Mouse (Mus musculus): ENCODE data around the gene Plpp4.

Plpp4 gene

GRCm38 (mm10) chr7:129256621-129257373, at the start of gene Plpp4:
TSS of gene Plpp4 (plus strand) at chr7:129257031.
- DNase-seq (ENCODE audit: low spot score) = no peak

- DNase-seq (ENCODE audit: low spot score) = no peak
These were observed 40.8 kb upstream of the Plpp4 start for GRCm38 (mm10) chr7:129215926-129216543.

GRCm38 (mm10) chr7:129216547-129217195, 40.2 kb upstream of the Plpp4 start:
- DNase-seq (ENCODE audit: low spot score) = no peak

DNA sequence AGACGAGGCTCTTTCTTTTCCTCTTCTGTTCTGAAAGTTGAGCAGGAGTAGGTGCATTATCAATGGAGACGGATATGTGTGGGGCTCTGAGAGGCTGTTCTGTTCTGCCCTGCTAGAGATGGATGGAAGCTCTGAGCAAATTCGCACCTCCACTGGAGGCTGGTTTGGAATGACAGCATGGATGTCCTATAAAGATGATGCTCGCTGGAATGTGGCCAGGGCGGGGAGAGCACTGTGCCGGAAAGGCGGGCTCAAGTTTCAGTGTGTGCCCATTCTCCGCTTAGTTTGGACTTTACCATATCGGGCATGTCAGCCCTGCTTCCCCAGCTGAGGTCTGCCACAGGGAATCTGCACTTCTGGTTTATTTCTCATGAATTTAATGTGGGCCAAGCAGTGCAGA, 35.9 kb upstream of the Plpp4 start:
- no peak for DNase-seq (ENCODE audit: low spot score)

DNA sequence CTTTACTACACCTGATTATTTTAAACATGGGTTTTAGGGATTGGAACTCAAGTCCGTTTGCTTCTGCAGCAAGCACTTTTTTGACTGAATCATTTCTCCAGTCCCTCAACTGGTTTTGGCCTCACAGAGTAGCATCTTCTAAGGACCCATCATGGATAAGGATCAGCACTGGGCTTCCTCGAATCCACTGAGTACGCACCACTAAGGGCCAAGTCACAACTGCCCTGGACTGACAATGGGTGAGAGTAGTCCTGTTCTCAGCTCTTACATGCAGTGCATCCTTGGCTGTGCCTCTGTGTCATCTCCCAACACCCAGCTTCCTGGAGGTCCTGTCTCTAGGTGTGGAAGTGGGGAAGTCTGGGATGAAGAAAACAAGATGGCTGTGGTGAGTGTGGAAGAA, 35.2 kb upstream of the Plpp4 start:
- DNase-seq (ENCODE audit: low spot score) = no peak

DNA sequence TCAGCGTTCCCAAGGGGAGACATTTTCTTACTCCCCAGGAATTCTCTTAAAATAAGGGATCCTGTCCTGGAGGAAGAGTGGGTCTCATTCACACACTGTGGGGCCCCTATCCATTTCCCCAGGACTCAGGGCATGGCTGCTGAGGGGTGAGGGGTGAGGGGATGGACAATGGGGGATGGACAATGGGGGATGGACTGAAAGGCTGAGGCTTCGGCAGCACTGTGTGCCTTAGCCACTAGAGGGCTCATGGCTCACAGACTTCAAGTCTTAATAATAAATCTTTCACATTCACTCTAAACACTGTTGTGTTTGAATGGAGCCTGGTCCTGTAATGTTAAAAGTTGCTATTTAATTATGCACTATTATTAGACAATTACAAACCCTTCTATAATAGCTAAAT, 21.4 kb upstream of the Plpp4 start:
- no peak for DNase-seq (ENCODE audit: low spot score)

DNA sequence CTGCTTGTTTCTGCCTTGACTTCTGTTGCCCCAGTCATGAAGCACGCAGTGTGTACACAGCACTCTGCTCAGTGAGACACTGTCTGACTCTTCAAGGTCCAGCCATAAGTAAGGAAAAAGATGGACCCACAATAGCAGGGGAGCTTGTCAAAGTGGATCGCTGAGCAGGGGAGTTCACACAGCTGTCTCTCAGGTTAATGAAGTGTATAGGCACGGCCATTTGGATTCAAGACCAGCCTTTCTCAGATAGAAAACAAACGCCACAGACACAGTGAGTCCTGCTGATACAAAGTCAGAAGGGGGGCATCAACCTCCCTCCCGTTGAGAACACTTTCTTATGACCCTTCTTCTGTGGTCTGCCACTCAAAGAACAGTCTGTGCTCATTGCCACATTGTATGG, 20.8 kb upstream of the Plpp4 start:
- DNase-seq (ENCODE audit: low spot score) = no peak

GRCm38 (mm10) chr7:129250981-129251380, 5.8 kb upstream of the Plpp4 start:
- no peak for DNase-seq (ENCODE audit: low spot score)

GRCm38 (mm10) chr7:129253406-129253805, 3.4 kb upstream of the Plpp4 start:
- no peak for DNase-seq (ENCODE audit: low spot score)

DNA sequence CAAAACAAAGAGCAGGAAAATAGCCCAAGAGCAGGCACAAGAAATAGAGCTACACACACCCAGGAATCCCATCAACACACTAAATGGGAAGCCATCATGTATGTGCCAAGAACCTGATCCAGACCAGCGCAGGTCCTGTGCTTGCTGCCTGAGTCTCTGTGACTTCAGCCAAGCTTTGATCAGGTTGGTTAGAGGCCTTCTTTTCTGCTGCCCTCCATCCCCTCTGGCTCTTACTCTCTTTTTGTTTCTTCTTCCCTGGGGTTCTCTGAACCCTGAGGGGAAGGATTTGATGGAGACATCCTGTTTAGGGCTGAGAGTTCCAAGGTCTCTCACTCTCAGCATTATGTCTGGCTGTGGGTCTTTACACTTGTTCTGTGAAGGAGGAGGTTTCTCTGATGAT, 2.7 kb upstream of the Plpp4 start:
- DNase-seq (ENCODE audit: low spot score) = no peak

GRCm38 (mm10) chr7:129255406-129255805, 1.4 kb upstream of the Plpp4 start:
- no peak for DNase-seq (ENCODE audit: low spot score)

GRCm38 (mm10) chr7:129257374-129258018, 665 bp downstream of the Plpp4 start:
- no peak for DNase-seq (ENCODE audit: low spot score)

DNA sequence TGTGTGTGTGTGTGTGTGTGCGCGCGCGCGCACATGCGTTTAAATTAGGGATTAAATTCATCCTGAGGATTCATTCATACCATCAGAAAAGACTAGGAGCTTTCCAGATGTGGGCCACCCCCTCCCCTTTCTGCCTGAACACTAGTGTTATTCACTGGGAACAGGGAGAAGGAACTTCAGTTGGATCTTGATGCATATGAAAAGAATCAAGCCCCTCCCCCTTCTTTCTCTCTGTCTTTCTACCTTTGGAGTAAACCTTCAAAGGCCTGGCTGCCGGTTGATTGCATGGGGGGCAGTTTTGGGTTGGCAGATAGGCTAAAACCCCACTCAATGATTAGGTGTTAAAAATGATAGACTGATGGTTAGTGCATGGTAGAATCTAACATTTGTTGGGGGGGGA, 1.5 kb downstream of the Plpp4 start:
- DNase-seq (ENCODE audit: low spot score) = no peak

DNA sequence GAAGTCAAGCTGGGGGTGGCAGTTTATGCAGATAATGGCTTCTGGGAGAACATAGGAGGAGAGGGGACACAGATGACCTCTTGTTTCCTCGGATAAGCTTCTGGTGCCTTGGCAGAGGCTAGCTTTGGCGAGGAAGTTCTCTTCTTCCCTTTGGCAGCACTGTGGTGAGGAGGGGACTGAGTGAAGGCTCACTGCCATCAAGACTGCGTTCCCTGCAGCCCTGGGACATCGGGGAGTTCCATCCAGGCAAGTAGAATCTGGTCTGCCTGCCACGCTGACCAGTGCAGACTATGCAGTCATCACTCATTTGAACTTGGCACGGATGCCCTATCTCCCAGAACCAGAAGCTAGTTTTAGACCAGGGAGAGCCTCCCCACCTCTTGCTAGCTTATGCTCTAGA, 2.4 kb downstream of the Plpp4 start:
- no peak for DNase-seq (ENCODE audit: low spot score)

DNA sequence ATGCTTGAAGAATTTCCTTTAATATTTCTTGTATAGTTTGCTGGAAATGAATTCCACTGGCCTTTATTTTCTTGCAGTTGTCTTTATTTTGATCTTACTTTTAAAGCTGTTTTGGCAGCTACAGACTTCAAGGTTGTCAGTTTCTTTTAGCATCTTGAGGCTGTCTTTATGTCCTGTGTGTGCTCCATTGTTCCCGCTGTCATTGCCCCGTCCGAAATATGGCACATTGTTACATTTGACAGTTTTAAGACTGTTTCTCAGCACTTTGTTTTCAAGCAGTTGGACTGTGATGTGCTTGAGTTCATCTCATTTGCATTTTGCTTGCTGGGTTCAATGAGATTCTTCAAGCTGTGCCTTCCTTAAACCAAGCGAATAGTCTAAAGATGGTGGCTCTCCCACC, 17.0 kb downstream of the Plpp4 start:
- DNase-seq (ENCODE audit: low spot score) = no peak

- DNase-seq (ENCODE audit: low spot score) = no peak
These were observed 17.9 kb downstream of the Plpp4 start for GRCm38 (mm10) chr7:129274726-129275125.

DNA sequence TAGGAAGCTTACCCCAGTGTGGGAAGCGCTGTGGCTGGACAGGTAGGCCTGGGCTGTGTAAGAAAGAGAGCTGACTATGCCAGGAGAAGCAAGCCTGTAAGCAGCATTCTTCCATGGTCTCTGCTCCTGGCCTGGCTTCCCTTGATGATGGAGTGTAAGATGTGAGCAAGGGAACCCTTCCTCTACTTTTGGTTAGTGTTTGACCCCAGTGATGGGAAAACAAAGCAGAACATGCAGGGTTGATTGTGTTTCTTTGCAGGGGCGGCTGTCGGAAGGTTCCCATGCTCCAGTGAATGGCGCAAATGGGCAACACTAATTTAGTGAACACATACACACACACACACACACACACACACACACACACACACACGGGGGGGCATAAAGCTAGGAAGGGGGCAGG, 20.9 kb downstream of the Plpp4 start:
- DNase-seq (ENCODE audit: low spot score) = no peak

DNA sequence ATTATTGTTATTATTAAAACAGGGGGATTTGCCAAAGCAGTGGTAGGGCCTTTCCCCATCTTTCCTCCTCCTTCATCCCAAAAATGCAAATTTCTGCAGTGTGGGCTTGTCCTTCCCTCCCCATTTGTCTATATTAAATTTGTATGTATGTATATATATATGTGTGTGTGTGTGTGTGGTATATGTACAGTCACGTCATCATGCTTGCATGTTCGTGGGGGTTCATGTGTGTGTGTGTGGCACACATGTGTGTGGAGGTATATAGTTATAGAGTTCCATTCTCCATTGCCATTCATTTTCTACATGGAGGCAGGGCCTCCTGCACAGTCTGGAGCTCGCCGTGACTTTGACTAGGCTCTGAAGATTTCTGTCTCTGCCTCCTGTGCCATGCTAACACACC, 22.0 kb downstream of the Plpp4 start:
- no peak for DNase-seq (ENCODE audit: low spot score)

- DNase-seq (ENCODE audit: low spot score) = no peak
These were observed 22.4 kb downstream of the Plpp4 start for GRCm38 (mm10) chr7:129279261-129279660.

DNA sequence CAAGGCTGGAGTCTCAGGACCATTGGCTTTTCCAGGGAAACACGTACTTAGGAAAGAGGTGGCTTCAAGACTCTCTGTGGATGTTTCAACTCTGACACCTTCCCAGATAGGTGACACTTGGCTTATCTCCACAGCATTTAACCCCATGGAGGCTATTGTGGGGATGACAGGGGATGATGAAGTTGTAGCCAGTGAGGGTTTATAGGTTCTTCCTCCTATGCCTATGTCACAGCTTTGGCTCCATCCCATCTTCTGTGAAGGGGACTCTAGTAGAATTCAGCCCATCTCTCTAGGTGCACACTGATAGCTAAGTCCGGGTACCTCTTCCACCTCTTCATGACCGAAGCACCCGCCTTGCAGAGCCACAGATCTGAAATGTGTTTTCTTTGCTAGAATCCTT, 25.1 kb downstream of the Plpp4 start:
- no peak for DNase-seq (ENCODE audit: low spot score)

GRCm38 (mm10) chr7:129285186-129285868, 28.5 kb downstream of the Plpp4 start:
- DNase-seq (ENCODE audit: low spot score) = no peak

- no peak for DNase-seq (ENCODE audit: low spot score)
These were observed 36.4 kb downstream of the Plpp4 start for GRCm38 (mm10) chr7:129293211-129293610.
